Mouse (Mus musculus) testis, adult 2 months (tissue): ENCODE measurements around the gene Gfi1b.

Experiments used
- CTCF ChIP-seq: fragments of 200-500 bp; IDR thresholded peaks from 2 replicates; pipeline ENCODE4 v1.5.1; 2012; ENCODE audit warnings: low read depth, mild to moderate bottlenecking, inconsistent platforms, low read length, moderate library complexity; ENCODE audit not compliant: control insufficient read depth, insufficient read depth, insufficient replicate concordance
- POLR2A ChIP-seq: fragments of 200-500 bp; IDR thresholded peaks from 2 replicates; pipeline ENCODE4 v1.6.1; 2012; ENCODE audit warnings: low read depth, mild to moderate bottlenecking, inconsistent platforms, low read length, moderate library complexity; ENCODE audit not compliant: control insufficient read depth

DNA sequence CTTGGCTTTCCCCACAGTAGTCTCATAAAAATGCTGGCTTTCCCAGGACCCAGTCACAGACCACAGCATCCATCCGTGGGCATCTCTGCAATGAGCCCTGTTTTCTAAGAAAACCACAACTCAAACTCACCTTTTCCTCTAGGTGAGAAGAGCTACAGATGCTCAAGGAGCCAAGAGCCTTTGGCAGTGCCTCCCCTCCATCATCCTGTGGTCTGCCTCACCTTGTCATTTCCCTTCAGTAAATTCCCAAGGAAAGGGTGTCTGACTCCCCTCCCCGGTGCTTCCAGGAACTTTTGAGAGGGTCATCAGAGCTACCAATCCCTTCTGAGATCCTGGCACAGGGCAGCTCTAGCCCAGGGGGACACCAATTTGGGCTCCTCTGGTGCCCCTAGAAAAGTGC, 671 bp downstream of the Gfi1b start:
- TF ChIP-seq CTCF (no peak), POLR2A (no peak)
